Comparison of ENCODE assay signal across 1 mouse cellular context in the genomic region with DNA sequence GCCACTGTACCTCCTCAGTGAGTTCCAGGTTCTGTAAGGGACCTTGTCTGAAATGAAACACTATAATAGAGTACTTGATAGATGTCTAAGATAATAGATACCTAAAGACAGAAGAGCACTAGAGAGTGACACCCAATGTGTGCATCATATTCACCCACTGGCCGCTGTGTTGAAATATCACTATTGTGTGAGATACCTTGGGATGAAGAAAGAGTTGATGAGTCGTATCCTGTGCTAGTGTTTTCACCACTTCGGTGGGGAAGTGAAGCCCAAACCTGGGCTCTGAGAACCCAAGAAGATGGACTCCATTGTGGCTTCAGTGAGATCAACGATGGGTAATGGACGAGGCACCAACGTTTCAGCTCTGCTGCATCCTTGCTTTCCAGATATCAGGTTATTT. TPM values are rescaled to one million over a fixed set of nuclear protein-coding genes. Genes with fewer than 3 reads are reported as not detected.
"Had no signal": no experiment of that assay in that cellular context is flagged by ENCODE, and none has a peak within 500 bp of the region (broad histone marks: within the 10 kb centered on the region; RNA-seq: fewer than 3 reads in every experiment).

No protein-coding gene starts in this region.

RNA-seq across cellular contexts. Expression of a gene that starts 26.6 kb away (rescaled TPM):
- total RNA-seq: neutrophil, adult 5-6 weeks had no signal

RNA-seq across cellular contexts. Expression of a gene that starts 32.2 kb away (rescaled TPM):
- total RNA-seq: neutrophil, adult 5-6 weeks had no signal

RNA-seq across cellular contexts. Expression of a gene that starts 32.4 kb away (rescaled TPM):
- total RNA-seq: neutrophil, adult 5-6 weeks had no signal
